Mouse (Mus musculus): ENCODE data around the gene Pik3r2.
A peak's percentile ranks its signal among the peaks of the same experiment; 100 is the strongest.

The Pik3r2 gene

GRCm38 (mm10) chr8:70730956-70731355, 45.6 kb downstream of the Pik3r2 start:
- peak; percentile 89 for DNase-seq

- DNase-seq: peak; percentile 88
Observed at GRCm38 (mm10) chr8:70729808-70730475, 46.6 kb downstream of the Pik3r2 start.

- peak; percentile 90 for DNase-seq
Observed at GRCm38 (mm10) chr8:70726721-70727120, 49.8 kb downstream of the Pik3r2 start.

- peak; percentile 88 for DNase-seq
Observed at GRCm38 (mm10) chr8:70725792-70726447, 50.6 kb downstream of the Pik3r2 start.

GRCm38 (mm10) chr8:70724216-70724615, 52.3 kb downstream of the Pik3r2 start:
- DNase-seq: peak; percentile 76

GRCm38 (mm10) chr8:70723486-70724210, 52.9 kb downstream of the Pik3r2 start, which contains the start of gene Pde4c:
TSS of gene Pde4c (plus strand) at chr8:70723720.
- peak; percentile 89 for DNase-seq

GRCm38 (mm10) chr8:70721601-70722000, 54.9 kb downstream of the Pik3r2 start:
- DNase-seq: peak; percentile 93

DNA sequence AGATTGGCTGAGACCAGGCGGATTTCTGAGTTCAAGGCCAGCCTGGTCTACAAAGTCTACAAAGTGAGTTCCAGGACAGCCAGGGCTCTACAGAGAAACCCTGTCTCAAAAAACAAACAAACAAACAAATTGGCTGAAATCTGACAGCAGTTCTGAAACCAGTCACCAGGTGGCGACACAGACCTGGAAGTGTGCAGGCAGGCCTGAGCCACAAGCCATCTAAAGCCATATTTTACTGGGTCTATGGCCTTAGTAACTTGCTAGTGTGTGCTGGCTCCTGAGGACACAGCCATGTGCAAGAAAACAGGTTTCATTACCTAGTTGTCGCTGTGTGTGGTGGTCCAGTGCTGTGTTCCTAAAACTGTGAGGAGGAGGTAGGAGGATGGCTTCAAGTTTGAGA, 55.8 kb downstream of the Pik3r2 start:
- peak; percentile 96 for DNase-seq

DNA sequence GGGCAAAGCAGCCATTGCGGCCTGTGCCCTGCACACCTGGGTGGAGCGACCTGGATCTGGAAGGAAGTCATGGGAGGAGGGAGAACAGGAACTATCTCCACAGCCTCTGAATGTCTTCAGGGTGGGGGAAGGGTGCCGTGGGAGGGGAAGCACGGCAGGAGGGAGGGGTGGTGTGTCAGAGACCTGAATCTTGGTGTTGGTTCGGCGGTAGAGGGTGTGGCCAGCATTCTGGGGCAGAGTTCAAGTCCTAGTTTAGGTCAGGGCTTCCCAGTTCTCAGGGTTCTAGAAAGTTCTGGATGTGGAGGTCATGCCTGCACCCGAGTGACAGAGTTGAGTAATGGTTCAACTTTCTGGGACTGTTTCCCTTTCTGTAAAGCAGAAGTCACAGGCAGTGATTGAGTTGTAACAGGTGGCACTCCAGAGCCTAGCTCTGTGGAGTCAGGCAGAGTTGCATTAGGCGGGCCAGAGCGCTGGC, 56.7 kb downstream of the Pik3r2 start:
- peak; percentile 95 for DNase-seq

DNA sequence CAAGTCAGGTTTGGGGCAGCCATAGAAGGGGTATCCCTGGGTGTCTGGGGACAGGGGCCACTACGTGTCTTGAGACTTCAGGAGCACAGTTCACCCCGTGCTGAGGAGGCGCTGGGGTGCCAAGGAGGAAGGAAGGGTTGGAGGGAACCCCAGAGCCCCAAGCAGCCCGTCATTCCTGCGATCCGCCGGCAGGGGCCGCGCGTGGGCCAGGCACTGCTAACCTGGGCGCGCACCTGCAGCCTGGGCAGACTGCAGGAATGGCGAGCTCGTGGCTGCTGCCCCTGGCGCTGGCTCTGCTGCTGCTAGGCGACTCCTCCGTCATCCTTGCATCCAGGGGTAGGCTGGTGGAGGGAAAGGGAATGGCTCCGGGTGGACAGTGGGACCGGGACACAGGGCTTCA, 58.2 kb downstream of the Pik3r2 start, which contains the start of gene Gm3336:
Gm3336 (plus strand) TSS at position 247 of the 400 bp plus-strand sequence.
- peak; percentile 95 for DNase-seq

All from heart, adult 11 months (tissue).